Mouse (Mus musculus): Measurements from ENCODE around the gene Sf1. TPM values are rescaled to one million over a fixed set of nuclear protein-coding genes. Genes with fewer than 3 reads are reported as not detected.
A peak's percentile ranks its signal among the peaks of the same experiment; 100 is the strongest.

Sf1 gene
- total RNA-seq, 2 experiments from 2014 or later: 169 to 224 TPM

- DNase-seq: peak; percentile 88 to 92
These were observed 10.3 kb downstream of the Sf1 start for GRCm38 (mm10) chr19:6373539-6374400.

GRCm38 (mm10) chr19:6374571-6374970 is 11.1 kb downstream of the Sf1 start:
- DNase-seq: no peak

GRCm38 (mm10) chr19:6375423-6376254 is 12.1 kb downstream of the Sf1 start:
- DNase-seq: peak in 1 of 2 experiments; percentile 32

GRCm38 (mm10) chr19:6376255-6376564 is 12.7 kb downstream of the Sf1 start:
- peak; percentile 64 to 79 for DNase-seq

- no peak for DNase-seq
These were observed 13.2 kb downstream of the Sf1 start for GRCm38 (mm10) chr19:6376643-6377042.

GRCm38 (mm10) chr19:6377327-6378040 is 14.0 kb downstream of the Sf1 start:
- DNase-seq: no peak

- no peak for DNase-seq
These were observed 17.1 kb downstream of the Sf1 start for GRCm38 (mm10) chr19:6380411-6381166.

- peak; percentile 18 to 35 for DNase-seq
These were observed 17.7 kb downstream of the Sf1 start for GRCm38 (mm10) chr19:6381238-6381637.

- DNase-seq: no peak
These were observed 18.9 kb downstream of the Sf1 start for GRCm38 (mm10) chr19:6382323-6382924.

GRCm38 (mm10) chr19:6383470-6383869 is 20.0 kb downstream of the Sf1 start:
- no peak for DNase-seq

- DNase-seq: peak; percentile 65 to 80
These were observed 20.6 kb downstream of the Sf1 start, which contains the start of gene Pygm for GRCm38 (mm10) chr19:6384128-6384527. Pygm (plus strand) TSS chr19:6384399.

- DNase-seq: peak; percentile 74 to 79
These were observed 21.5 kb downstream of the Sf1 start for GRCm38 (mm10) chr19:6384954-6385353.

- peak in 1 of 2 experiments; percentile 17 for DNase-seq
These were observed 21.9 kb downstream of the Sf1 start for GRCm38 (mm10) chr19:6385419-6385818.

- DNase-seq: no peak
These were observed 22.3 kb downstream of the Sf1 start for GRCm38 (mm10) chr19:6385821-6386220.

GRCm38 (mm10) chr19:6386234-6386633 is 22.7 kb downstream of the Sf1 start:
- DNase-seq: no peak

GRCm38 (mm10) chr19:6388006-6388405 is 24.5 kb downstream of the Sf1 start:
- peak; percentile 69 to 77 for DNase-seq

GRCm38 (mm10) chr19:6389803-6390202 is 26.3 kb downstream of the Sf1 start:
- DNase-seq: no peak

GRCm38 (mm10) chr19:6390251-6390650 is 26.8 kb downstream of the Sf1 start:
- DNase-seq: no peak

GRCm38 (mm10) chr19:6392743-6393393 is 29.4 kb downstream of the Sf1 start:
- no peak for DNase-seq

GRCm38 (mm10) chr19:6393637-6394036 is 30.1 kb downstream of the Sf1 start:
- no peak for DNase-seq

- DNase-seq: no peak
These were observed 32.7 kb downstream of the Sf1 start for GRCm38 (mm10) chr19:6396237-6396636.
